Mouse (Mus musculus) neural tube, embryonic 14.5 days (tissue): Measurements from ENCODE around the gene 9530053A07Rik. TPM values are rescaled to one million over a fixed set of nuclear protein-coding genes. Genes with fewer than 3 reads are reported as not detected.
"Not testable (repeated sequence)": the region's sequence is repeated elsewhere in the genome, so short reads cannot be mapped to it uniquely, and the experiment has no call there.

Source experiments
- ATAC-seq: fragments of 200-750 bp; cut with Nextera tagmentation; 2 replicates; pipeline ENCODE4 v1.8.0; 2017; ENCODE audit warnings: low read depth, mild to moderate bottlenecking, moderate TSS enrichment, moderate library complexity
- H3K27ac ChIP-seq: fragments of 300-500 bp; sonication (generic); 2 replicates; pipeline ENCODE4 v1.5.1; 2014; ENCODE audit warnings: low read depth, mild to moderate bottlenecking, control low read depth, low read length, moderate library complexity, mixed read lengths
- H3K27me3 ChIP-seq: fragments of 300-500 bp; sonication (generic); 2 replicates; pipeline ENCODE4 v1.6.1; 2014; ENCODE audit warnings: low read length; ENCODE audit not compliant: control insufficient read depth, insufficient read depth
- H3K36me3 ChIP-seq: fragments of 300-500 bp; sonication (generic); 2 replicates; pipeline ENCODE4 v1.6.1; 2014; ENCODE audit warnings: low read length, mixed read lengths; ENCODE audit not compliant: control insufficient read depth, insufficient read depth
- H3K4me1 ChIP-seq: fragments of 300-500 bp; sonication (generic); 2 replicates; pipeline ENCODE4 v1.6.1; 2014; ENCODE audit warnings: low read length; ENCODE audit not compliant: control insufficient read depth, insufficient read depth
- H3K4me2 ChIP-seq: fragments of 300-500 bp; sonication (generic); 2 replicates; pipeline ENCODE4 v1.6.1; 2014; ENCODE audit warnings: mild to moderate bottlenecking, low read depth, low read length, control low read depth
- H3K4me3 ChIP-seq: fragments of 300-500 bp; sonication (generic); 2 replicates; pipeline ENCODE4 v1.5.1; 2014; ENCODE audit warnings: low read depth, low read length, control low read depth, mixed read lengths
- H3K9ac ChIP-seq: fragments of 300-500 bp; sonication (generic); replicated peaks from 2 replicates; pipeline ENCODE4 v1.6.1; 2014; ENCODE audit warnings: low read depth, mild to moderate bottlenecking, control low read depth, low read length, mixed read lengths
- H3K9me3 ChIP-seq: fragments of 300-500 bp; sonication (generic); 2 replicates; pipeline ENCODE4 v1.6.1; 2016; ENCODE audit warnings: low read length; ENCODE audit not compliant: control insufficient read depth
- WGBS: fragments of 180-500 bp; shearing (Covaris S2); extraction: QIAGEN DNeasy Blood & Tissue Kit; methylation state at CpG from one replicate; pipeline ENCODE4 v1.1.7; 2014; 5-methylcytosine and 5-hydroxymethylcytosine counted together
- polyA plus RNA-seq: library from polyadenylated mRNA; unstranded; fragments of >200 nt; fragmentation: Nextera tagmentation; extraction: Ambion mirVana; gene quantifications from 2 replicates; pipeline ENCODE4 v1.2.1, GENCODE M21; 2014

9530053A07Rik gene
- polyA plus RNA-seq, 1 experiment from 2014 or later: 0.08 TPM

GRCm38 (mm10) chr7:28114648-28115047, 14.6 kb upstream of the 9530053A07Rik start:
- Histone ChIP-seq H3K4me1 (no peaks in the 10 kb centered on the region), H3K9me3 (no peaks in the 10 kb centered on the region), H3K27ac (no peak overlapping the region), H3K4me2 (no peak overlapping the region), H3K4me3 (no peak overlapping the region), H3K9ac (no peak overlapping the region), H3K27me3 (no peaks in the 10 kb centered on the region), H3K36me3 (no peaks in the 10 kb centered on the region)
- ATAC-seq: no peak
- 78% methylated on average over 2 of the region's 2 CpGs for WGBS

GRCm38 (mm10) chr7:28137613-28138012, 8.3 kb downstream of the 9530053A07Rik start:
- peak; percentile 51; the same call in 1 of the 2 replicates for ATAC-seq
- H3K4me3 ChIP-seq: no peak overlapping the region
- no peaks in the 10 kb centered on the region for H3K9me3 ChIP-seq
- H3K27ac ChIP-seq: no peak overlapping the region
- 60% methylated on average over 5 of the region's 5 CpGs for WGBS
- H3K9ac ChIP-seq: no peak overlapping the region
- H3K36me3 ChIP-seq: no peaks in the 10 kb centered on the region
- no peak overlapping the region for H3K4me2 ChIP-seq
- H3K4me1 ChIP-seq: no peaks in the 10 kb centered on the region
- H3K27me3 ChIP-seq: no peaks in the 10 kb centered on the region

- H3K4me2 ChIP-seq: no peak overlapping the region
- no peaks in the 10 kb centered on the region for H3K36me3 ChIP-seq
- H3K4me3 ChIP-seq: no peak overlapping the region
- no peak overlapping the region for H3K27ac ChIP-seq
- H3K4me1 ChIP-seq: no peaks in the 10 kb centered on the region
- 23% methylated on average over 3 of the region's 3 CpGs for WGBS
- peak; percentile 72; the same call in 1 of the 2 replicates for ATAC-seq
- no peak overlapping the region for H3K9ac ChIP-seq
- H3K27me3 ChIP-seq: no peaks in the 10 kb centered on the region
- H3K9me3 ChIP-seq: 0 out of 2 replicates have a peak, but pooled peaks cover 2% of the 10 kb centered on the region
These were observed 19.0 kb downstream of the 9530053A07Rik start for GRCm38 (mm10) chr7:28148263-28148662.

- H3K4me2 ChIP-seq: no peak overlapping the region
- no peaks in the 10 kb centered on the region for H3K4me1 ChIP-seq
- H3K36me3 ChIP-seq: no peaks in the 10 kb centered on the region
- H3K9me3 ChIP-seq: no peaks in the 10 kb centered on the region
- H3K27ac ChIP-seq: no peak overlapping the region
- H3K9ac ChIP-seq: no peak overlapping the region
- WGBS: 91% methylated on average over 1 of the region's 1 CpGs
- H3K27me3 ChIP-seq: no peaks in the 10 kb centered on the region
- ATAC-seq: no peak
- H3K4me3 ChIP-seq: no peak overlapping the region
These were observed 20.6 kb downstream of the 9530053A07Rik start for GRCm38 (mm10) chr7:28149841-28150240.

GRCm38 (mm10) chr7:28151584-28152221, 22.4 kb downstream of the 9530053A07Rik start:
- Histone ChIP-seq H3K4me1 (no peaks in the 10 kb centered on the region), H3K9me3 (no peaks in the 10 kb centered on the region), H3K4me3 (no peak overlapping the region), H3K9ac (no peak overlapping the region), H3K36me3 (no peaks in the 10 kb centered on the region), H3K27ac (no peak overlapping the region), H3K27me3 (no peaks in the 10 kb centered on the region), H3K4me2 (no peak overlapping the region)
- no peak for ATAC-seq
- WGBS: 18% methylated on average over 13 of the region's 13 CpGs

GRCm38 (mm10) chr7:28153595-28153994, 24.3 kb downstream of the 9530053A07Rik start:
- H3K4me2 ChIP-seq, H3K9ac ChIP-seq, H3K36me3 ChIP-seq, H3K4me3 ChIP-seq, H3K4me1 ChIP-seq, ATAC-seq, H3K9me3 ChIP-seq, H3K27me3 ChIP-seq, H3K27ac ChIP-seq: not testable (repeated sequence)
- 53% methylated on average over 5 of the region's 5 CpGs for WGBS

- Histone ChIP-seq H3K9ac (no peak overlapping the region), H3K27me3 (no peaks in the 10 kb centered on the region), H3K4me2 (no peak overlapping the region), H3K36me3 (no peaks in the 10 kb centered on the region), H3K9me3 (no peaks in the 10 kb centered on the region), H3K27ac (no peak overlapping the region), H3K4me1 (no peaks in the 10 kb centered on the region), H3K4me3 (no peak overlapping the region)
- no peak for ATAC-seq
- 63% methylated on average over 6 of the region's 6 CpGs for WGBS
These were observed 30.0 kb downstream of the 9530053A07Rik start for GRCm38 (mm10) chr7:28159292-28159691.

GRCm38 (mm10) chr7:28159893-28160292, 30.6 kb downstream of the 9530053A07Rik start:
- whole genome bisulfite sequencing: 85% methylated on average over 3 of the region's 3 CpGs
- H3K27ac ChIP-seq: no peak overlapping the region
- H3K4me3 ChIP-seq: no peak overlapping the region
- H3K9me3 ChIP-seq: no peaks in the 10 kb centered on the region
- no peaks in the 10 kb centered on the region for H3K27me3 ChIP-seq
- H3K4me2 ChIP-seq: no peak overlapping the region
- H3K9ac ChIP-seq: no peak overlapping the region
- no peak for ATAC-seq
- H3K36me3 ChIP-seq: no peaks in the 10 kb centered on the region
- no peaks in the 10 kb centered on the region for H3K4me1 ChIP-seq

- ATAC-seq: no peak
- Histone ChIP-seq H3K9me3 (no peaks in the 10 kb centered on the region; the same call in 1 of the 2 replicates), H3K4me1 (no peaks in the 10 kb centered on the region), H3K27ac (no peak overlapping the region), H3K4me3 (no peak overlapping the region), H3K4me2 (no peak overlapping the region), H3K27me3 (no peaks in the 10 kb centered on the region), H3K9ac (no peak overlapping the region), H3K36me3 (no peaks in the 10 kb centered on the region)
- WGBS: 43% methylated on average over 9 of the region's 9 CpGs
These were observed 32.0 kb downstream of the 9530053A07Rik start for GRCm38 (mm10) chr7:28161163-28161749.
